Mouse (Mus musculus): ENCODE data around the gene Snip1.

GRCm38 (mm10) chr4:125056476-125056875 is 10.0 kb upstream of the Snip1 start:
- TF ChIP-seq EP300 (IDR thresholded peaks at IDR 0.05; ENCODE audit: low read depth) (no peak), CTCF (IDR thresholded peaks at IDR 0.05; ENCODE audit: low read depth) (no peak)

All from liver, postnatal 0 days (tissue).